Mouse (Mus musculus) splenic B cell, adult 2 months (primary cell): ENCODE data around the gene Susd1.

Experiments
- DNase-seq: peaks from one replicate; pipeline ENCODE4 v3.0.0-alpha.2; 2011; ENCODE audit warnings: low read depth, low spot score
- H3K27me3 ChIP-seq: 2 replicates; pipeline ENCODE4 v1.6.1; 2012; ENCODE audit warnings: mild to moderate bottlenecking, low read length, moderate library complexity, mixed read lengths; ENCODE audit not compliant: control insufficient read depth, poor library complexity, insufficient read depth, severe bottlenecking
- H3K36me3 ChIP-seq: 2 replicates; pipeline ENCODE4 v1.6.1; 2012; ENCODE audit warnings: mild to moderate bottlenecking, low read length, moderate library complexity, mixed read lengths; ENCODE audit not compliant: control insufficient read depth, poor library complexity, insufficient read depth, severe bottlenecking

Gene Susd1

DNA sequence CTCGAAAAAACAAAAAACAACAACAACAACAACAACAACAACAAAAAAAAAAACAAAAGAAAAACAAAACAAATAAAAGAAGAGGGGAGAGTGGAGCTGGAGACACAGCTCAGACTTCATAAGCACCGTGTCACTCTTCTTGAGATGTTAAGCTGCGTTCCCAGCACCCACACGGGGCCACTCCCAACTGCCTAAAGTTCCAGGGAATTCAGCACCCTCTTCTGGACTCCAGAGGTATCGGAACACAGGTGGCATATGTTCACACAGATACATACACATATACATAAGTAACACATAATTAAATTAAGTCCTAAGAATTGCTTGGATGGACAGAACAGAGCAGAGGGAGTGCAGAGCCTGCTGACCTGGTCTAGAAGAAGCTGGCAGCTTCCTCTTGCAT lies 25.0 kb downstream of the Susd1 start:
- H3K27me3 ChIP-seq, result no peaks in the 10 kb centered on the region
- DNase-seq, result no peak
- peaks cover 9% of the 10 kb centered on the region for H3K36me3 ChIP-seq

DNA sequence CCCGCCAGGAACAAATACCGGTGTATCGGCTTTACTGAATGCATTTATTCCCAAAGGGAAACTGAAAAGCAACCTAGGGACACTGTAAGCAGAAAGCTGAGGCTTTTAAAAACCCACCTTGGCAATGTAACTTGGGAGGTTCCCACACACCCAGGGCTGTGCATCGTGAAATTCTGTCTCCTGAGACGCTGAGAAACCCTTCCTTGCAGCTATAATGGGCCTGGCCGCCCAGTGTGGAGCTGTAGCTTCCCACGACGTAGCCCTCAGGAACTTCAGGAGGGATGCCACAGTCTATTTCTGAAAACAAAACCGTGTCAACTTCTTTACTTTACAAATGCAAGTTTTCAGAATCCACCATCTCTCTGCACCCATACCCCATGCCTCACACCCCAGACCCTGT lies 27.3 kb downstream of the Susd1 start:
- Histone ChIP-seq H3K36me3 (peaks cover 9% of the 10 kb centered on the region), H3K27me3 (no peaks in the 10 kb centered on the region)
- no peak for DNase-seq

DNA sequence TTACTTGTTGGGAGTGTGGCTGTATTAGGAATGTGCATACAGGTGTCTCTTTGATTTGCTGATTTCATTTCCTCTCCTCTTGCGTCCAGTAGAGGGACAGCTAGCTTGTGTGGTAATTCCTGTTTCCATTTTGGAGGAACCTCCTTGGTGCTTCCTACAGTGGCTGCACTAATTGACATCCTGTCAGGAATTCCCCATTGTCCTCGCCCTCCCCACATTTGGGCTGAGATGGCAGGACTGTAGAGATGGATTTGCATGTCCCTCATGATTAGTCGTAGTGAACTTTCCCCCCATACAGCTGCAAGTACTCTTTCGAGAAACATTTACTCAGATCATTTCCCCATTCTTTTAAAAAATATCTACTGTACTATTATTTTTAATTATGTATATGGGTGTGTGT lies 30.7 kb downstream of the Susd1 start:
- peak; percentile 48 for DNase-seq
- Histone ChIP-seq H3K36me3 (peaks cover 4% of the 10 kb centered on the region), H3K27me3 (no peaks in the 10 kb centered on the region)

DNA sequence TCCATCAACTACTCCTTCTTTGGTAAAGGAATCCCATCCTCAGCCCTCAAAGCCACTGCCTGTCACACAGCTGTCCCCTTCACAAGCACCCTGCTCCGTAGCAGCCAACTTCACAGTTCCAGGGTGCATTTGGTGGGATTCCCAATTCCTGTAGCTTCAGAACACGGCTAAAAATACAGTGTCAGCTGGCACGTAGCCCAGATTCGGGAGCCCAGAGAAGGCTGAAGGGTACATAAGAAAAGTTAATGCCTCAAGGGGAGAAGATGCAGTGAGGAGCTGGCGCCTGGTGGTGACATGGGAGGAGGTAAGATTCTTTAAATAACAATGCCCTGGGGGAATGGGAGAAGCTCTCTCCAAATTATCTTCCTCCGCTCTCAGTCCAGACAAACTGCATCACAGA lies 34.1 kb downstream of the Susd1 start:
- DNase-seq, result no peak
- Histone ChIP-seq H3K27me3 (no peaks in the 10 kb centered on the region), H3K36me3 (peaks cover 1% of the 10 kb centered on the region; the same call in 1 of the 2 replicates)

DNA sequence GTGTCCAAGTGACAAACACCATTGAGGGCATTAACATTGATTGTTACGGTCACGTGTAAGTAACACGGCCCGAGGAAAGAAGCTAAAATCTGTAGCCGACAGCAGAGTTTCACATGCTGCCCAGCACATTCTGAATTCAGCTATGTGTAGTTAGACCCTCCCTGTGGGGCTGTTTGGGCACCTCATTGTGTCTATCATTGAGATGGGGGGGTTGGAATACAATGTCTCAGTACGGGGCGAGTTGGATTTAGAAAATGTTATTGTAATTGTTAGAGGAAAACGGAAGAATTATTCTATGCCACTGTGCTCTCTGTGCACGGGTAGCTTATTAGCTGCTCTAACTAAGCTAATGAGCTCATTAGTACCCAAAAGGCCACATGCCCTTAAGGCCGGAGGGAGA lies 37.5 kb downstream of the Susd1 start:
- Histone ChIP-seq H3K27me3 (no peaks in the 10 kb centered on the region), H3K36me3 (no peaks in the 10 kb centered on the region; the same call in 1 of the 2 replicates)
- DNase-seq, result no peak

DNA sequence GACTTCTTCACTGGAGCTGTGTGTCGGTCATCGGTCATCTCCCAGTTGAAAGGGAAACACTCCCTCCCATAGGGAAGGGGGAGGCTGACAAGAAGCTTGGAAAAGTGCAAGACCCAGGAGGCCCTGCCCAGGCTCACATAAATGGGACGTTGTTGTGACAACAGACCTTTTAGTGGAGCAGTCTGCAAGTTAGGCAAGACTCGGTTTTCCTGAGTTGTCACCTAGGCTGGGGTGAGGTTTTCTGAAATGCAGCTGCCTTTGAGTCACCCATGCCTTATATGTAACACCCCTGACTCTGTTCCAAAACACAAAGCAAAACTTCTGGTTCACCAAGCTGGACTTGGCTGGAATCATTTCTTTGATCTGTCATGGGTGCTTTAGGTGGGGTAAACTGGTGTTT lies 39.1 kb downstream of the Susd1 start:
- DNase-seq, result no peak
- H3K36me3 ChIP-seq, result no peaks in the 10 kb centered on the region; the same call in 1 of the 2 replicates
- no peaks in the 10 kb centered on the region for H3K27me3 ChIP-seq

DNA sequence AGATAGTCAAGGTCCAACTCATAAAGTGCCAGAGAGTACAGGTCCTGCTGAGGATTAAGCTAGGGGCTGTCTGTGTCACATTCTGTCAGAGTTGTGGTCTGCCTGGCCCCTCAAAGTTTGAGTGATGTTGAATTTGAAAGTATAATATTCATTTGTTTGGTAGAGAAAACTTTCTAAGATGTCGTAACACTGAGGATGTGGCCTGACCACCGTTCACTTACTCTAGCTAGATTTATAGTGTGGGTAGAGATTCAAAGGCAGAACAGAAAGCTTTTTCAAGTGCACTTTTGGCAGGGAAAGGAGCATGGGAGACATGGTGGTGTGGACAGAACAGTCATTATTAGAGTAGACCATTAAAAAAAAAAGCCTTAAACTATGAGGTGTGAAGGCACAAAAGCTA lies 42.9 kb downstream of the Susd1 start:
- no peak for DNase-seq
- peaks cover 6% of the 10 kb centered on the region; the same call in 1 of the 2 replicates for H3K36me3 ChIP-seq
- no peaks in the 10 kb centered on the region for H3K27me3 ChIP-seq

DNA sequence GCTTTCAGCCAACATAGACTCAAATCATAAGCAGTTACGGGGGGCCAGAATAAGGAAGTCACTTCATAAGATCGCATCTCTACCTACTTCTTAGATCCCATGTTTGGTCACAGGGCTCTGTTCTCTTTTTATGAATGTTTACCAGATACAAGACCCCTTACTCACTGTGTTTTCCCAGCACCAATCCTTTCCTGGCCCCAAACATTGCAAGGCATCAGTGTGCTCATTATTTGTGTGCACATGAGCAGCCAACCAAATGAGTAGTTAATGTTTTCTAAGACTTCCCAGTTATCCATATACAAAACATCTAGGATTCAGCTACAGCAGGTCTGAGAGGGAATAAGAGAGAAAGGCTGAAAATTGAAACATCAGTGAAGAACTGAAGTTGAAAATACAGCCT lies 44.3 kb downstream of the Susd1 start:
- peaks cover 7% of the 10 kb centered on the region; the same call in 1 of the 2 replicates for H3K36me3 ChIP-seq
- DNase-seq, result no peak
- no peaks in the 10 kb centered on the region for H3K27me3 ChIP-seq

DNA sequence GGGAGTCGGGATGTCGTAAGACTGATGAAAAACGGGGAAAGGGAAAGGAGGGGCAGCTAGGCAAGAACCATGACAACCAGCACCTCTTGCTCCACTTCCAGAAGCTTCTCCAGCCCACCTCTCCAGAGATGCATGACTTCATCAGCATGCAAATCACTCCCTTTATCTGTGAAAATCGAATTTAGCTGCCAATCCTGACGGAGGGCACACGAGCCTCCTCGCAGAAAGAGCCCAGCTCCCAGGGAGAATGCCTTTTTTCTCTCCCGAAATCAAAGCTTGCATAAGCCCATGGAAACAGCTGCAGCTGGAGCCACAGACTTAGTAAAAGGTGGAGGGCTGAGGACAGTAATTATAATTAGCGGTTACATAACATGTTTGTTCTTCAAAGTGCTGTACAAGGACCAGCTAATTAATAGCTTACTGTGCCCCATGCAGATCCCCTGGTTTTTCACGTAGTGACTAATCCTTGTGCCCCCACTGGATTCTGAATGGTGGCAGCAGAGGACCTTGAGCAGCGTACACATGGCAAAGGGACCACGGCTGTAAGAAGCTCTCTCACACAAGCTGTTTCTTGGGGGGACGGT lies 49.9 kb downstream of the Susd1 start:
- Histone ChIP-seq H3K27me3 (no peaks in the 10 kb centered on the region), H3K36me3 (peaks cover 7% of the 10 kb centered on the region)
- no peak for DNase-seq

DNA sequence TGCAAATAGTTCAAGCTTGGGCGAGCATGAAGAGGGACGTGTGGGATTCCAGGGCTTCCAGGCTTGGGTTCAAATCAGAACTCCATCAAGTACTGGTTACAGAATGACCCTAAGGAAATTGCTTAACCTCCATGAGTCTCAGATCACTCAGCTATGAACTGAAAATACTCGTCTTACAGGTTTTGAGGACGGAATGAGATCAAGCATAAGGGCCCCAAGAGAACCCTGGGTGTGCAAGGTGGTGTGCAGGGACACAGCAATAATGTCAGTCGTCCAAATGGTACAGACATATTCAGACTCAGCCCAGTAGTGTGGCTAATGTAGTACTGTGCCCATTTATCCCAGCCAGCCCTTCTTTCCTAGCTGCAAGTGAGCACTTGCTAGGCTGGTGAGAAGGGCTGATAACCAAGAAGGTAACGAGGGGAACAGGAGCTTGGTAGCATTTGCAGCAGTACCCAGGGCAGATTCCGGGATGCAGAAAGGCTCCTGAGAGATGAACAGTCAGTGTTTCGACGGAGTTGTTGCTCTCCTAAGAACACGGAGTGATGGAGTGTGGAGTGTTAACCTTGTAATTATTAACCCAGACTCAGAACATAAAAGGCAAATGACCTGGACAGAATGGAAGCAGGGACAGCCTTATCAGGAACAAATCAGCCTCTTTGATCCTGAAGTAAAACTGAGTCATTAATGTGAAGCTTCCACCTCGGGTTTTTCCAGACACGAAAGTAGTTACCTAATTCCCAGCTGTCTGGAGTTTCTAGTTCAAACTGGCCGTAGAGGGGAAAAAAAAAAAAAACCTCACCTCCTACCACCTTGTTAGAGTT lies 50.8 kb downstream of the Susd1 start:
- no peak for DNase-seq
- Histone ChIP-seq H3K36me3 (peaks cover 7% of the 10 kb centered on the region), H3K27me3 (no peaks in the 10 kb centered on the region)

DNA sequence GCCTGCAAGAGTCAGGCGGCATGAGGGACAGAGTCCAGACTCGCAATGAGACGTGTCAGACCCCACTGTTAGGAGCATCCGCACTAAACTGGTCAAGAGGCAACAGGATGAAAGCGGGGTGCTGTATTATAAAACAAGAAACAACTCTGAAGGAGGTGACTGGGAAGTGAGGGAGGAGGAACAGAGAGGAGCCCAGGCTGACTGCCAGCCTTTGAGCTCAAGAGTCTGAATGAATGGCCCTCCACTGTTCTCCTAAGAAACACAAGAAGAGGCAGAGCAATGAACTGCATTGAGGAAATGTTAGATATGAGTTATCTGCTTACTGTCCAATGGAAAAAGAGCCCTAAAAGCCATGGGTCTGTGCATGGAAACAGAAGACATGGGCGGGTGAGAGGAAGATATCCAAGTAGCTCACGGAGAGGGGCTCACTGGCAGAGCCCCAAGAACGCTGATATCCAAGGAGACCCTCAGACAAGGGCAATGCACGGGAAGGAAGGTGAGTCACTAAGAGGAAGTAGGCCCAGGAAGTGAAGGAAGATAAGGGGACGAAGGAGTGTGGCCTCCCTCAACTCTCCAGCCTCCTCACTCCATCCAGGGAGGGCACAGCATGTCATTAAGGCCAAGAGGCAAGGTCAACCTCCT lies 53.1 kb downstream of the Susd1 start:
- H3K27me3 ChIP-seq, result no peaks in the 10 kb centered on the region
- no peak for DNase-seq
- peaks cover 3% of the 10 kb centered on the region for H3K36me3 ChIP-seq

DNA sequence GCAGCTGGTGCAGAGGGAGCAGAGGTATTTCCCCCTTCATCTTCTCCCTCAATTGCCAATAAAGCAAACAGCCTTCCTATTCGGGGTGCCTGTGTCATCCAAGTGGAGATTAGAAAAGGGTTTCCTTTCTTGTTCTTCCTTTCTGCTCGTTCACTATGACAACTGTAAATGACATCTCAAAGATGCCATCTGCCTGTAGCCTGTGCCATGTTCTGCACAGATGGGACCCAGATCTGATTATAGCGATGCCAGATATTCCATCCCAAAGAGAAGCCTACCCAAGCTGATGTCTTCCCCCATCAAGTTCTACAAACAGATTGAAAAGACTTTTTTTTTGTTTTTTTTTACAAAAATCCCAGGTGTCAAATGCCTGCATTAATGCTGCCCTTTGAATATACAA lies 54.6 kb downstream of the Susd1 start:
- no peak for DNase-seq
- peaks cover 3% of the 10 kb centered on the region for H3K36me3 ChIP-seq
- H3K27me3 ChIP-seq, result no peaks in the 10 kb centered on the region

DNA sequence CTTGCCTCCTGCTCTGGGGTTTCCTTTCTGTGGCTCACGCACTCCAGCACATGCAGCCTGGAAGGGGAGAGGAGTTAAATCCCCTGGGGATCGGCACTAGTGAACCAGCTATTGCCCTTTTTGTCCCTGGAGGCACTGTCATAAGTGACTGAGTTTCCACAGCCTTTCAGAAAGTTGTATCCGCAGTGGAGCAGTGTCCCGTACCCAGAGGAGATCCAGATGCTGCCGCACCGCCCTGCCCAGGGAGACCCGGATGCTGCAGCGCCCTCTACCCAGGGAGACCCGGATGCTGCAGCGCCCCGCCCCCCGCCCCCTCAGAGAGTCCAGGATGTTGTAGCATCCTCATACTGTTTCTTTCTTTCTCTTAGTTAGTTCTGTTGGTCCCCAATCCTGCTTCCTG lies 56.3 kb downstream of the Susd1 start:
- Histone ChIP-seq H3K36me3 (peaks cover 3% of the 10 kb centered on the region), H3K27me3 (no peaks in the 10 kb centered on the region)
- DNase-seq, result no peak

DNA sequence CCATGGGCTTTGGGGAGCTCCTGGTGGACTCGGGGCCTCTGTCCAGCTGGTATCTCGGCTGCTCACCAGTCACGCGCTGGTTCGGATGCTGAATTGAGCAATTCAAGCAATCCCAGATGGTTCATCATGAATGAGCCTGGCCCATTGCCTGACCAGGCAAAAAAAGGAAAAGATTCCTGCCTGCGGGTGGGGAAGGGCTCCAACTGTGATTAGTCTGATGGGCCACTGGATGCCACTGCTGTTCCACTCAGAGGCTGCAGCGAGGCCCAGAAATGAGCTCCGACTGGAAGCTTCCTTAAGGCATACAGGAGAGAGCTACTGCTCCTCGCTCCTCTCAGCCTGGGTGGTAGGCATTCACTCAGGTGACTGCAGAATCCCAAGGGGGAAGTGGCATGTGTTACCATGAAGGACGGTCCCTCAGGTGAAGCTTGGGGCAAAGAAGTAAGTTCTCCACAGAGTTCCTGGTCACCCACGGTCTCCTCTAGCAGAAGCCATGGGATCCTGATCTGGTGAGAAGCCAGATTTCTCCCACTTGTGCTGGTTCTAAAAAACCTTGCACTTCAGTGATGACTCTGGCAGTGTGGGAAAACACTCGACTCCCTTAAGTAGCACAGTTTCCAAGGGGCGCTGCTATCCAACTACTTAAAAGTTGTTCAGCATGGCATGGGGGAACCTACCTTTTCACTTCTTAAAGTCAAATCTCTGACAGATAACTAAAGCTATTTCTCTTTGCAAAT lies 57.3 kb downstream of the Susd1 start:
- peaks cover 5% of the 10 kb centered on the region for H3K36me3 ChIP-seq
- no peaks in the 10 kb centered on the region for H3K27me3 ChIP-seq
- DNase-seq, result no peak

DNA sequence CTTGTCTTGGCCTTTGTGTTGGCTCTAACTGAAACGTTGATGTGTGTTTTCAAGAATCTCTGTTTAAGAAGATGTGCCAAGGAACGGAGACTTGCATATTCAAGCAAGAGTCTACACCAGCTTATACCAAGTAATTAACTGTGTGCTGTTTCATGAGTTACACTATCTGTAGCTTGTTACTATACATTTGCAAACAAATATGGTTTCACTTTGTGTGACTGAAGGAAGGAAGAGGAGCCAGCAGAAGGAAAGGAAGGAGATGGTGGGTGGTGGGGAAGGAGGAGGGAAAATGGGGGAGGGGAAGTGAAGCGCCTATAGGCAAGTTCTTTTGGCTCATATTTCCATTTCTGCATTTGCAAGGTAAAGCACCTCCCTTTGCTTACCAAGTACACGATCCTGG lies 58.0 kb downstream of the Susd1 start:
- Histone ChIP-seq H3K36me3 (peaks cover 5% of the 10 kb centered on the region), H3K27me3 (no peaks in the 10 kb centered on the region)
- DNase-seq, result no peak
